Mouse (Mus musculus) C2C12 (cell line): ENCODE results near the gene BC107364. TPM values are rescaled to one million over a fixed set of nuclear protein-coding genes. Genes with fewer than 3 reads are reported as not detected.
"Not testable (repeated sequence)": the region's sequence is repeated elsewhere in the genome, so short reads cannot be mapped to it uniquely, and the experiment has no call there.

ENCODE experiments used
- H3K27me3 ChIP-seq: one replicate; pipeline ENCODE4 v1.6.1; 2011; ENCODE audit not compliant: control insufficient read depth, insufficient read depth, insufficient read length
- H3K36me3 ChIP-seq: one replicate; pipeline ENCODE4 v1.6.1; 2011; ENCODE audit not compliant: control insufficient read depth, insufficient read depth
- H3K4me3 ChIP-seq: one replicate; pipeline ENCODE4 v1.5.1; 2011; ENCODE audit warnings: mild to moderate bottlenecking, control low read depth; ENCODE audit not compliant: poor library complexity, insufficient read depth, severe bottlenecking
- H3K79me2 ChIP-seq: one replicate; pipeline ENCODE4 v1.6.1; 2011; ENCODE audit not compliant: control insufficient read depth, insufficient read depth
- H3K79me3 ChIP-seq: one replicate; pipeline ENCODE4 v1.6.1; 2011; ENCODE audit warnings: low read depth, control low read depth
- H3ac ChIP-seq: one replicate; pipeline ENCODE3; 2011; ENCODE audit warnings: low read depth; ENCODE audit not compliant: control insufficient read depth, insufficient read length
- CEBPB ChIP-seq: IDR thresholded peaks from one replicate; pipeline ENCODE4 v1.6.1; 2011; ENCODE audit warnings: low read depth, mild to moderate bottlenecking, control low read depth, moderate library complexity
- CTCF ChIP-seq: IDR thresholded peaks from one replicate; pipeline ENCODE4 v1.5.1; 2011; ENCODE audit not compliant: control insufficient read depth, insufficient read depth, insufficient read length
- FOSL1 ChIP-seq: IDR thresholded peaks from one replicate; pipeline ENCODE4 v1.8.0; 2011; ENCODE audit warnings: mild to moderate bottlenecking, low read length; ENCODE audit not compliant: poor library complexity, insufficient read depth, severe bottlenecking
- MAX ChIP-seq: IDR thresholded peaks from one replicate; pipeline ENCODE4 v1.6.1; 2011; ENCODE audit warnings: mild to moderate bottlenecking, control low read depth
- MYOD1 ChIP-seq: IDR thresholded peaks from one replicate; pipeline ENCODE4 v1.6.1; 2011; ENCODE audit warnings: low read depth; ENCODE audit not compliant: control insufficient read depth, insufficient read length
- MYOG ChIP-seq: IDR thresholded peaks from one replicate; pipeline ENCODE4 v1.6.1; 2011; ENCODE audit not compliant: control insufficient read depth, insufficient read length; ENCODE audit errors: extremely low read depth
- USF1 ChIP-seq: IDR thresholded peaks from one replicate; pipeline ENCODE4 v1.6.1; 2011; ENCODE audit warnings: low read depth, mild to moderate bottlenecking, control low read depth, moderate library complexity
- polyA plus RNA-seq: library from polyadenylated mRNA; unstranded; fragments of >200 nt; fragmentation: generic; extraction: Trizol; gene quantifications from one replicate; pipeline ENCODE4 v1.2.1, GENCODE M21; 2012; ENCODE audit warnings: missing spikeins

The BC107364 gene
- polyA plus RNA-seq, 1 experiment, result not detected

DNA sequence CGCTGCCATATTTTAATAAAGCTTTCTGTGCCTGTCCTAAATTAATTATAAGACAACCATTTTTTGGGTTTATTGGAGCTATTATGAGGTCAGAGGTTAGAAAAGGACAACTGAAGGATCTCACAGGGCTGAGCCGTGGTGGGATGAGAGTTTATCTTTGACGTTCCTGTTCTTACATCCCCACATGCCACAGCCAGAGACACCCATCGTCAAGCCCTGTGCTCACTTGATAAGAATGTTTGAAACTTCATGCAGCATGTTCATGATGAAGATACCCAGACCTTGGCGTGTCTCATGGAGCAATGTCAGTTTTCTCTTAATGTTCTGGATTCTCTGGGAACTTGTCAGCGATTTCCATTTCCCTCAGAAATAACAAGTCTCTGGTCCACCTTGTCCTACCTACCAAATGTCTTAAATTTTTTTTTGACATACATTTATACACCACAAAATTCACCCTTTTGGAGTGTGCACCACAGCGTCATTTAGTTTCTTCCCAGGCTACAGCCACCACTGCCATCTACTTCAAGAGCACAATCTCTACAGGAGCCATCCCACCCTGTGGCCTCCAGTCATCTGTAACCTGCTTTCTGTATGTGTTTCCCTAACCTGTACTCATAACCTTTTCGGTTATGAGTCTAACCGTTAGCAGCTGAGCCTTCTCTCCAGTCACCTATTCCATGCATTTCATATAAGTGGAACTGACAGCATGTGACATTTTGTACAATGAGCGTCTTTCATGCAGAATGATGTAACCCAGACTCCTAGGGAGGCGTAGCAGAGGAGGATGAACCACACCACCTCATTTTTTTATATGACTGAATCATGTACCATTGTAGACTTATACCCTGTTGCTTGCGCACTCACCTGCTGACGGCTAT is 22.9 kb downstream of the BC107364 start:
- TF ChIP-seq FOSL1 (no peak), CTCF (no peak), CEBPB (no peak), MAX (no peak), USF1 (no peak), MYOG (no peak)
- Histone ChIP-seq H3ac (no peak overlapping the region), H3K79me2 (no peaks in the 10 kb centered on the region), H3K79me3 (no peaks in the 10 kb centered on the region), H3K36me3 (no peaks in the 10 kb centered on the region), H3K4me3 (no peak overlapping the region), H3K27me3 (no peaks in the 10 kb centered on the region)

DNA sequence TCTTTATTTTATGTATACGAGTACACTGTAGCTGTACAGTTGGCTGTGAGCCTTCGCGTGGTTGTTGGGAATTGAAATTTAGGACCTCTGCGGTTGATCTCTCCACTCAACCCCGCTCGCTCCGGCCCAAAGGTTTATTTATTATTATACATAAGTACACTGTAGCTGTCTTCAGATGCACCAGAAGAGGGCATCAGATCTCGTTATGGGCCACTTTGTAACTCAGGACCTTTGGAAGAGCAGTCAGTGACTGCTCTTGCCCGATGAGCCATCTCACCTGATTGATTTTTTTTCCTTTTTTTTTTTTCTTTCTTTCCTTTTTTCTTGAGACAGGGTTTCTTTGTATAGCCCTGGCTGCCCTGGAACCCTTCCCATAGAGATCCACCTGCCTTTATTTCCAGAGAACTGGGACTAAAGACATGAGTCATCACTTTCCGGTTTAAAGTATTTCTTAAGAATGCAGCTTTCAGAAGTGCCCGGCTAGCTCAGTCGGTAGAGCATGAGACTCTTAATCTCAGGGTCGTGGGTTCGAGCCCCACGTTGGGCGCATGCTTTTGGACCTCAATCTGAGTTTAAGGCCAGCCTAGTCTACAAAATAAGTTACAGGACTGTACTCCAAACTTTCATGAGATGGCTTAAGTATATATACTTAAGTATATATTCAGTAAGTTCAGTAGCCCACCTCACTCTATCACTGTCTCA is 24.2 kb downstream of the BC107364 start:
- Histone ChIP-seq H3ac (no peak overlapping the region), H3K27me3 (no peaks in the 10 kb centered on the region), H3K79me2 (no peaks in the 10 kb centered on the region), H3K4me3 (peak overlapping the region; percentile 12), H3K79me3 (no peaks in the 10 kb centered on the region), H3K36me3 (no peaks in the 10 kb centered on the region)
- TF ChIP-seq FOSL1 (peak; percentile 71), CTCF (no peak)

DNA sequence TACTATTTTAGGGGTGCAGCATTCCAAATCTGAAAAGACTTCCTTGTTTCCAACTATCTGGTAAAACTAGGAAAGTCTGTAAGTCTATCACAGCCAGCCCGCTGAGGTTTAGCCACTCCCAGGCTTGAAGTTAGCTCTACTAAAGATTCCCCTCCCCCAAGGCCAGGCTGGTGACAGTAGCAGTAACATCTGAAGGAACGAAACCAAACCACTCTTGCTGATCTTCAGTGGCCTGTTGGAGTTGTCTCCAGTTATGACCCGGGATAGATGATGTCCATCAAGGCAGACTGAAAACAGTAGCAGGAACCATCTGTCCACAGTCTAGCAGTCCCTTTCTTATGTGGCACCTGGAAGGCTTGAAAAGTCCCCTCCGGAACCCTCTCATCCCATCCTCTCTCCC is 24.8 kb downstream of the BC107364 start:
- Histone ChIP-seq H3K36me3 (no peaks in the 10 kb centered on the region), H3K27me3 (no peaks in the 10 kb centered on the region), H3ac (peak overlapping the region; percentile 24), H3K4me3 (peak overlapping the region; percentile 12), H3K79me2 (no peaks in the 10 kb centered on the region), H3K79me3 (no peaks in the 10 kb centered on the region)
- no peak for TF ChIP-seq FOSL1
- TF ChIP-seq CEBPB, result no peak
- TF ChIP-seq MAX, result no peak
- no peak for TF ChIP-seq CTCF
- no peak for TF ChIP-seq USF1
- no peak for TF ChIP-seq MYOD1
- TF ChIP-seq MYOG, result no peak

DNA sequence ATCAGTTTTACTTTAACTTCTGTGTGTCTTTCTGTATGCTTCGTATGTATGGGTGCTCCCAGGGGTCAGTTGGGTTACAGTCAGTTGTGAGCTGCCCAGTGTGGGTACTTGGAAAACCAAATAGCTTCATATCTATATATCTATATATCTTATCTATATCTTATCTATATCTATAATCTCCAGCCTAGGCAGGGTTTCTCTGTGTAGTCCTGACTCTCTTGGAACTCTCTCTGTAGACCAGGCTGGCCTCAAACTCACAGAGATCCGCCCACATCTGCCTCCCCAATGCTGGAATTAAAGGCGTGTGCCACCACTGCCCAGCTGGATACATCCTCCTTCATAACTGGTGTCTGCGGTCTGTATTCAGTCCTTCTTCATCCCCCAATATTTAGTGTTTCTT is 25.8 kb downstream of the BC107364 start:
- H3K27me3 ChIP-seq, result no peaks in the 10 kb centered on the region
- no peak overlapping the region for H3K4me3 ChIP-seq
- H3K36me3 ChIP-seq, result no peaks in the 10 kb centered on the region
- H3K79me3 ChIP-seq, result no peaks in the 10 kb centered on the region
- TF ChIP-seq MAX (no peak), CTCF (no peak), USF1 (no peak), FOSL1 (no peak), MYOG (no peak), CEBPB (no peak)
- no peak overlapping the region for H3ac ChIP-seq
- no peaks in the 10 kb centered on the region for H3K79me2 ChIP-seq

DNA sequence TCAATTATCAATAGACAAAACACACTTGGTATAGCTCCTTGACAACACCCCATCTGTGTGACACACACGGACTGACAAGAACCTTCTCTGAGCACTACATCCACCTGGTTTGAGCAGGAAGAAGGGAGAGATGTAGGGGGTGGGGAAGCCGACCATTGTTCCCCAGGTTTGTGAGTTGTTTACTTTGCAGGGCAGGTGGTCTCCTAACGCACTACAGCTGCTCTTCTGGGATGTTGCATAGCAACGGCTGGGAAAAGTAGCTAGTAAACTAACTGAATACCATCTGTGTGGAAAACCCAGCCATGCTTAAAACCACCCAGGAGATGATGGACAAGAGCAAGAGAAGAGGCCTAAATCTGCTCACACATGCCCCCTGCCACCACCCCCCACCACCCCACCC is 27.7 kb downstream of the BC107364 start:
- not testable (repeated sequence) for H3K36me3 ChIP-seq, H3K79me3 ChIP-seq, H3K4me3 ChIP-seq, H3K79me2 ChIP-seq, H3K27me3 ChIP-seq, H3ac ChIP-seq

DNA sequence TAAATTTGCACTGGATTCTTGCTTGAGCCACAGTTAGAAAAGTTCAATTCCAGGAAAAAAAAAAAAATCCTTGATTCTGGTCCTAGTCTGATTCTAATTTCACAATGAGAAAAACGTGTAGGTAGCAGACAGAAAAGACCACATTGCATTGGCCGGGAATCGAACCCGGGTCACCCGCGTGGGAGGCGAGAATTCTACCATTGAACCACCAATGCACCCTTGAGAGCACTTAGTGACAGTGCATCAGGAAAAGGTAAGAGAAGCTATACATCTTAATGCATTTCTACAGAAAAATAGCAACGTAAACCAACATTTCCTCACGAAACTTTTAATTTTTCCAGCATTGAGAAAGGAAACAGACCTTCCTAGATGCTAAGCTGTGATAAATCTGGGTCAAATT is 28.2 kb downstream of the BC107364 start:
- H3K36me3 ChIP-seq, result no peaks in the 10 kb centered on the region
- no peak overlapping the region for H3K4me3 ChIP-seq
- H3K27me3 ChIP-seq, result no peaks in the 10 kb centered on the region
- no peak overlapping the region for H3ac ChIP-seq
- H3K79me3 ChIP-seq, result no peaks in the 10 kb centered on the region
- TF ChIP-seq MYOG (no peak), CTCF (no peak), MAX (no peak), CEBPB (no peak), FOSL1 (no peak), USF1 (no peak), MYOD1 (no peak)
- H3K79me2 ChIP-seq, result no peaks in the 10 kb centered on the region
